Mouse (Mus musculus): ENCODE measurements at regions not wholly inside any gene's neighbourhood (a gene's known extent, or its start where the extent isn't known, plus 50 kb on each side); places are given as distances from the start of the nearest gene placed in this dataset.

GRCm38 (mm10) chr11:56243447-56243846 is 202.6 kb upstream of the Nmur2 start:
- TF ChIP-seq POLR2A (IDR thresholded peaks at IDR 0.05; ENCODE audit: borderline replicate concordance, extremely low read depth, low read depth, low read length) (no peak), CTCF (IDR thresholded peaks at IDR 0.05; ENCODE audit: insufficient read depth, low read length) (no peak)
